8 mouse cellular contexts compared by ENCODE assay signal in genomic region chr2:73428803-73429468, GRCm38 (mm10). TPM values are rescaled to one million over a fixed set of nuclear protein-coding genes. Genes with fewer than 3 reads are reported as not detected.
DNase-seq lines count a peak whose midpoint lies in the region; ATAC-seq and TF ChIP-seq lines count a peak whose summit lies in the region.

No protein-coding gene starts in this region.

- no peak overlapping the region for H3K4me2 ChIP-seq in heart, postnatal 0 days (ENCODE audit: low read depth, low read length)
- H3K4me2 ChIP-seq in neural tube, embryonic 15.5 days: peak overlapping the region; percentile 27; the same call in 1 of the 2 replicates

- H3K4me3 ChIP-seq in heart, postnatal 0 days (ENCODE audit: low read depth, low read length): no peak overlapping the region
- H3K4me3 ChIP-seq in neural tube, embryonic 15.5 days (replicated peaks): no peak overlapping the region

- TF ChIP-seq CTCF in heart, postnatal 0 days (IDR thresholded peaks at IDR 0.05; ENCODE audit: low read depth): no peak

- 48% methylated on average over 21 of the region's 21 CpGs for whole genome bisulfite sequencing in heart, postnatal 0 days
- WGBS in neural tube, embryonic 15.5 days: 47% methylated on average over 21 of the region's 21 CpGs

- H3K9me3 ChIP-seq in heart, postnatal 0 days (replicated peaks; ENCODE audit: control insufficient read depth, low read length): no peaks in the 10 kb centered on the region
- no peaks in the 10 kb centered on the region for H3K9me3 ChIP-seq in neural tube, embryonic 15.5 days (replicated peaks)

- no peak overlapping the region for H3K27ac ChIP-seq in heart, postnatal 0 days (ENCODE audit: low read depth)
- no peak overlapping the region for H3K27ac ChIP-seq in neural tube, embryonic 15.5 days (replicated peaks)

- H3K4me1 ChIP-seq in heart, postnatal 0 days (ENCODE audit: control insufficient read depth, insufficient read depth): no peaks in the 10 kb centered on the region
- peaks cover 6% of the 10 kb centered on the region for H3K4me1 ChIP-seq in neural tube, embryonic 15.5 days

- TF ChIP-seq EP300 in heart, postnatal 0 days (IDR thresholded peaks at IDR 0.05; ENCODE audit: low read depth): no peak

- no peaks in the 10 kb centered on the region for H3K27me3 ChIP-seq in heart, postnatal 0 days (ENCODE audit: control insufficient read depth, insufficient read depth, low read length)
- H3K27me3 ChIP-seq in neural tube, embryonic 15.5 days (replicated peaks): no peaks in the 10 kb centered on the region

- DNase-seq in layer of hippocampus, adult 9-11 months: peak; percentile 66
- DNase-seq in layer of hippocampus, postnatal 36 days: no peak
- DNase-seq in heart, postnatal 0 days (ENCODE audit: low spot score): no peak
- no peak for DNase-seq in thymus, adult 18-20 months
- no peak for DNase-seq in spleen, postnatal 36 days (ENCODE audit: low spot score in 2 of 2)
- no peak for DNase-seq in kidney, postnatal 25 days

- no peak overlapping the region for H3K9ac ChIP-seq in heart, postnatal 0 days (replicated peaks; ENCODE audit: low read depth, low read length)
- H3K9ac ChIP-seq in neural tube, embryonic 15.5 days (replicated peaks): 0 out of 2 replicates have a peak overlapping the region, but pooled peaks have one; percentile 20

- ATAC-seq in common myeloid progenitor, adult 5-6 weeks (replicated peaks; ENCODE audit: low read depth, poor library complexity, severe bottlenecking): peak; percentile 52; the same call in 1 of the 2 replicates
- peak; percentile 49; the same call in 1 of the 2 replicates for ATAC-seq in heart, postnatal 0 days (ENCODE audit: insufficient read depth, low read depth)
- peak; percentile 55; the same call in 1 of the 2 replicates for ATAC-seq in neural tube, embryonic 15.5 days (ENCODE audit: low FRiP score)

- H3K36me3 ChIP-seq in heart, postnatal 0 days (replicated peaks; ENCODE audit: control insufficient read depth, insufficient read depth, low read length): peaks cover 18% of the 10 kb centered on the region
- H3K36me3 ChIP-seq in neural tube, embryonic 15.5 days: no peaks in the 10 kb centered on the region

RNA-seq across cellular contexts. Expression of gene Gpr155, which starts 42.6 kb away (rescaled TPM):
- 10 to 100 TPM; 64.7 to 65.3 TPM for total RNA-seq in layer of hippocampus, postnatal 36 days (2021)
- 3.9 and 6.2 TPM in 2 replicates for total RNA-seq in common myeloid progenitor, adult 5-6 weeks (2017)
- 11.3 and 19.0 TPM in 2 replicates for total RNA-seq in heart, postnatal 0 days (2014; rRNA removed; ENCODE audit: low replicate concordance)
- polyA plus RNA-seq in heart, postnatal 0 days (2015; fragmentation: Nextera tagmentation; extraction: Ambion mirVana): 6.8 and 8.5 TPM in 2 replicates
- polyA plus RNA-seq in neural tube, embryonic 15.5 days (2015; fragmentation: Nextera tagmentation; extraction: Ambion mirVana): 14.3 and 15.6 TPM in 2 replicates
